Mouse (Mus musculus) megakaryocyte progenitor cell, adult 5-6 weeks (primary cell): Measurements from ENCODE around the gene Dlgap1. TPM values are rescaled to one million over a fixed set of nuclear protein-coding genes. Genes with fewer than 3 reads are reported as not detected.

Source experiments
- ATAC-seq: replicated peaks from 2 replicates; pipeline ENCODE4 v1.8.0; 2016; ENCODE audit warnings: mild to moderate bottlenecking, moderate TSS enrichment, inconsistent platforms; ENCODE audit not compliant: poor library complexity
- total RNA-seq, 2 experiments: library from RNA; stranded (forward) in 1 of 2; stranded (reverse) in 1 of 2; fragments of 157-497, 149-512 nt in 1 of 2; fragments of 200-1000 nt in 1 of 2; gene quantifications; 2 replicates each; pipeline versions ENCODE4 v1.2.3 to v1.2.4; 2015 to 2017

The Dlgap1 gene
- total RNA-seq, 2 experiments from 2014 or later = not detected

GRCm38 (mm10) chr17:70517333-70517732, 548.5 kb downstream of the Dlgap1 start:
- no peak for ATAC-seq

GRCm38 (mm10) chr17:70521058-70521851, 552.4 kb downstream of the Dlgap1 start:
- ATAC-seq = no peak

- ATAC-seq = no peak
Measured at GRCm38 (mm10) chr17:70521971-70522370, 553.1 kb downstream of the Dlgap1 start.

GRCm38 (mm10) chr17:70525990-70526389, 557.1 kb downstream of the Dlgap1 start:
- ATAC-seq = peak; percentile 75

- ATAC-seq = peak; percentile 93
Measured at GRCm38 (mm10) chr17:70527101-70527500, 558.2 kb downstream of the Dlgap1 start.

GRCm38 (mm10) chr17:70528196-70529187, 559.6 kb downstream of the Dlgap1 start:
- no peak for ATAC-seq

- ATAC-seq = peak; percentile 94
Measured at GRCm38 (mm10) chr17:70534321-70534720, 565.4 kb downstream of the Dlgap1 start.

- ATAC-seq = no peak
Measured at GRCm38 (mm10) chr17:70541816-70542215, 572.9 kb downstream of the Dlgap1 start.

GRCm38 (mm10) chr17:70550793-70551192, 581.9 kb downstream of the Dlgap1 start:
- ATAC-seq = no peak

GRCm38 (mm10) chr17:70561547-70561946, 592.7 kb downstream of the Dlgap1 start:
- ATAC-seq = no peak

- ATAC-seq = peak; percentile 95
Measured at GRCm38 (mm10) chr17:70570848-70571247, 602.0 kb downstream of the Dlgap1 start.

GRCm38 (mm10) chr17:70583042-70583441, 614.2 kb downstream of the Dlgap1 start:
- ATAC-seq = no peak

- no peak for ATAC-seq
Measured at GRCm38 (mm10) chr17:70586735-70587425, 618.0 kb downstream of the Dlgap1 start.

- ATAC-seq = 0 out of 2 replicates have a peak, but pooled peaks have one; percentile 11
Measured at GRCm38 (mm10) chr17:70587975-70588630, 619.2 kb downstream of the Dlgap1 start.

GRCm38 (mm10) chr17:70588691-70589090, 619.8 kb downstream of the Dlgap1 start:
- no peak for ATAC-seq

GRCm38 (mm10) chr17:70589140-70589539, 620.3 kb downstream of the Dlgap1 start:
- ATAC-seq = no peak

- no peak for ATAC-seq
Measured at GRCm38 (mm10) chr17:70590506-70590905, 621.6 kb downstream of the Dlgap1 start.

GRCm38 (mm10) chr17:70594277-70594676, 625.4 kb downstream of the Dlgap1 start:
- ATAC-seq = no peak

- ATAC-seq = no peak
Measured at GRCm38 (mm10) chr17:70596326-70596725, 627.5 kb downstream of the Dlgap1 start.

- ATAC-seq = no peak
Measured at GRCm38 (mm10) chr17:70600462-70600861, 631.6 kb downstream of the Dlgap1 start.
